Comparison of ENCODE assay signal across 23 mouse cellular contexts in the genomic region with DNA sequence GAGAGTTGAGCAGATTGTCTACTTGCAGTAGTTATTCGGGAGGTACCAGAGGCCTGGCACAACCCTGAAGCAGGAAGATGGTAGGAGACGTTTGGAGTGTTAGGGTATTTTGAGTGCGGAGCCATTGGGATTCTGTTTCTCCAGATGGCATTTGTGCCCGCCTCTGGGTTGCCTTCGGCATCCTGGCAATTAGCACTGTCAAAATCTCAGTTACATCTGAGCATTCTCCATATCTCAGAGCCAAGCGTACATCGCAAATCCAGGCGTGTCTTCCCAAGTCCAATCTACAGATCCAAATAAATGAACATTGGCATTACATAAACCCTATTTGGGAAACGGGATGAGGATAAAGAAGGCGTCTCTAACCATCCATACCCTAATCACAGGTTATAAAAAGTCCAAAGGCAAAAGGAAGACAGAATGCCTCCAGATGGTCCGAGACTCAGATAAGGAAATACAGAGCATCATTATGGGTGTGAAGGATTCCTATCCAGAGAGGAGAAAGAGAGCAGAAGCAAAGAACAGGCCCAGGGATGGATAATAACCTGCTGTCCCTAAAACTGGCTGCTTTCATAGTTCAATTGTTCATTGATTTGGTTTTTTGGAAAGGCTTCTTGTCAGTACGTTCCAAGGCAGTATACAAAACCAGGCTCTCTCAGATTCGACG. TPM values are rescaled to one million over a fixed set of nuclear protein-coding genes. Genes with fewer than 3 reads are reported as not detected.
DNase-seq lines count a peak whose midpoint lies in the region; ATAC-seq and TF ChIP-seq lines count a peak whose summit lies in the region.
"Had no signal": no experiment of that assay in that cellular context is flagged by ENCODE, and none has a peak within 500 bp of the region (broad histone marks: within the 10 kb centered on the region; RNA-seq: fewer than 3 reads in every experiment).

No protein-coding gene starts in this region.

- H3K4me3 ChIP-seq in forebrain, embryonic 14.5 days (ENCODE audit: low read depth, low read length): no peak overlapping the region
- no peak overlapping the region for H3K4me3 ChIP-seq in forebrain, embryonic 11.5 days (ENCODE audit: low read depth, low read length)
- H3K4me3 ChIP-seq in left cerebral cortex, adult 2 months: no peak overlapping the region
- H3K4me3 ChIP-seq: embryonic facial prominence, embryonic 15.5 days; hindbrain, embryonic 13.5 days; intestine, embryonic 15.5 days; megakaryocyte, embryonic 14.5 days; neural tube, embryonic 13.5 days had no signal

- no peak overlapping the region for H3K27ac ChIP-seq in forebrain, embryonic 14.5 days (ENCODE audit: low read depth, low read length)
- H3K27ac ChIP-seq in forebrain, embryonic 11.5 days (ENCODE audit: low read depth, low read length): no peak overlapping the region
- peak overlapping the region; percentile 3; the same call in 1 of the 2 replicates for H3K27ac ChIP-seq in left cerebral cortex, adult 2 months
- H3K27ac ChIP-seq: embryonic facial prominence, embryonic 15.5 days; hindbrain, embryonic 13.5 days; intestine, embryonic 15.5 days; kidney, postnatal 0 days; neural tube, embryonic 13.5 days had no signal

- no peaks in the 10 kb centered on the region for H3K4me1 ChIP-seq in forebrain, embryonic 14.5 days (ENCODE audit: control insufficient read depth, insufficient read depth, low read length)
- H3K4me1 ChIP-seq in forebrain, embryonic 11.5 days (replicated peaks; ENCODE audit: control insufficient read depth, insufficient read depth, low read length): no peaks in the 10 kb centered on the region
- H3K4me1 ChIP-seq: embryonic facial prominence, embryonic 15.5 days; hindbrain, embryonic 13.5 days; intestine, embryonic 15.5 days; megakaryocyte, embryonic 14.5 days; neural tube, embryonic 13.5 days had no signal

- no peak overlapping the region for H3K9ac ChIP-seq in forebrain, embryonic 14.5 days (ENCODE audit: low read length)
- H3K9ac ChIP-seq in forebrain, embryonic 11.5 days (ENCODE audit: low read length): no peak overlapping the region
- H3K9ac ChIP-seq: embryonic facial prominence, embryonic 15.5 days; hindbrain, embryonic 13.5 days; intestine, embryonic 15.5 days; liver, postnatal 0 days; neural tube, embryonic 13.5 days had no signal

- peak; percentile 56 for DNase-seq in forebrain, embryonic 14.5 days (ENCODE audit: low spot score)
- no peak for DNase-seq in forebrain, embryonic 11.5 days (ENCODE audit: low spot score)
- DNase-seq in left cerebral cortex, adult 2 months (ENCODE audit: extremely low spot score in 1 of 2, low spot score in 2 of 2): peak; percentile 9 to 30
- DNase-seq in left cerebral cortex, adult 11 months (ENCODE audit: low spot score): no peak
- DNase-seq in layer of hippocampus, adult 9-11 months: peak; percentile 79
- DNase-seq in right cerebral cortex, postnatal 25 days: peak; percentile 49
- DNase-seq in kidney, adult 18-20 months: no peak
- DNase-seq in adipocyte (ENCODE audit: low spot score): no peak
- DNase-seq: adrenal gland, adult 8-10 months; cerebellum, adult 9-10 months; gastrocnemius, postnatal 36 days; heart, postnatal 10 days; liver; liver, postnatal 0 days; lung, postnatal 14 days; spleen, adult 18-20 months had no signal

- no peak overlapping the region for H3K4me2 ChIP-seq in forebrain, embryonic 14.5 days (ENCODE audit: low read length)
- no peak overlapping the region for H3K4me2 ChIP-seq in forebrain, embryonic 11.5 days (ENCODE audit: low read depth, low read length, severe bottlenecking)
- H3K4me2 ChIP-seq: embryonic facial prominence, embryonic 15.5 days; hindbrain, embryonic 13.5 days; intestine, embryonic 15.5 days; neural tube, embryonic 13.5 days had no signal

- H3K9me3 ChIP-seq in forebrain, embryonic 14.5 days (replicated peaks; ENCODE audit: control insufficient read depth, low read length): no peaks in the 10 kb centered on the region
- no peaks in the 10 kb centered on the region for H3K9me3 ChIP-seq in forebrain, embryonic 11.5 days (ENCODE audit: control insufficient read depth, low read length)
- H3K9me3 ChIP-seq: embryonic facial prominence, embryonic 15.5 days; hindbrain, embryonic 13.5 days; intestine, embryonic 15.5 days; neural tube, embryonic 13.5 days had no signal

- TF ChIP-seq CTCF in left cerebral cortex, adult 2 months (IDR thresholded peaks at IDR 0.05): no peak

- intact Hi-C loops in left cerebral cortex, adult 2 months (cut with DNase I): loop anchor here (10.0 kb wide), 1 partner anchor 631 kb away; no protein-coding TSS in a partner anchor

- H3K36me3 ChIP-seq in forebrain, embryonic 14.5 days (ENCODE audit: control insufficient read depth, insufficient read depth, low read length): no peaks in the 10 kb centered on the region
- H3K36me3 ChIP-seq in forebrain, embryonic 11.5 days (ENCODE audit: control insufficient read depth, insufficient read depth, low read length): no peaks in the 10 kb centered on the region
- H3K36me3 ChIP-seq: embryonic facial prominence, embryonic 15.5 days; hindbrain, embryonic 13.5 days; intestine, embryonic 15.5 days; neural tube, embryonic 13.5 days had no signal

- ATAC-seq in forebrain, embryonic 14.5 days: peak; percentile 37; the same call in 1 of the 2 replicates
- no peak for ATAC-seq in forebrain, embryonic 11.5 days (replicated peaks; ENCODE audit: low FRiP score)
- ATAC-seq: intestine, embryonic 15.5 days; liver, postnatal 0 days had no signal

- no peaks in the 10 kb centered on the region for H3K27me3 ChIP-seq in forebrain, embryonic 14.5 days (replicated peaks; ENCODE audit: control insufficient read depth, insufficient read depth, low read length)
- no peaks in the 10 kb centered on the region for H3K27me3 ChIP-seq in forebrain, embryonic 11.5 days (ENCODE audit: control insufficient read depth, insufficient read depth, low read length)
- H3K27me3 ChIP-seq: CH12.LX; embryonic facial prominence, embryonic 15.5 days; hindbrain, embryonic 13.5 days; intestine, embryonic 15.5 days had no signal

- 84% methylated on average over 14 of the region's 14 CpGs for WGBS in forebrain, embryonic 14.5 days
- WGBS in forebrain, embryonic 11.5 days: 91% methylated on average over 14 of the region's 14 CpGs

RNA-seq across cellular contexts. Expression of a gene that starts 11.7 kb away (rescaled TPM):
- polyA plus RNA-seq in forebrain, embryonic 14.5 days (2014; fragmentation: Nextera tagmentation; extraction: Ambion mirVana): 19.6 and 21.4 TPM in 2 replicates
- 18.0 and 19.3 TPM in 2 replicates for polyA plus RNA-seq in forebrain, embryonic 11.5 days (2014; fragmentation: Nextera tagmentation; extraction: Ambion mirVana)
- 1 to 10 TPM; 3.8 to 5.3 TPM for total RNA-seq in left cerebral cortex, adult 2 months (2021)

Comparison
In these comparisons a context has a peak if more than half of its experiments do, and no peak if none do; other contexts are left out.
1. DNase-seq: peak in forebrain, embryonic 14.5 days (single experiment), left cerebral cortex, adult 2 months (2 of 2), layer of hippocampus, adult 9-11 months (single experiment) and right cerebral cortex, postnatal 25 days (single experiment); none in forebrain, embryonic 11.5 days (single experiment), left cerebral cortex, adult 11 months (single experiment), kidney, adult 18-20 months (single experiment) and adipocyte (single experiment).